Mouse (Mus musculus): ENCODE data around the gene Olfr659. TPM values are rescaled to one million over a fixed set of nuclear protein-coding genes. Genes with fewer than 3 reads are reported as not detected.

The Olfr659 gene
- polyA plus RNA-seq (2015; fragmentation: Illumina TruSeq; extraction: RNeasy Lipid Tissue Mini Kit (QIAGEN cat#74804); ENCODE audit: insufficient read depth, low replicate concordance), result not detected

DNA sequence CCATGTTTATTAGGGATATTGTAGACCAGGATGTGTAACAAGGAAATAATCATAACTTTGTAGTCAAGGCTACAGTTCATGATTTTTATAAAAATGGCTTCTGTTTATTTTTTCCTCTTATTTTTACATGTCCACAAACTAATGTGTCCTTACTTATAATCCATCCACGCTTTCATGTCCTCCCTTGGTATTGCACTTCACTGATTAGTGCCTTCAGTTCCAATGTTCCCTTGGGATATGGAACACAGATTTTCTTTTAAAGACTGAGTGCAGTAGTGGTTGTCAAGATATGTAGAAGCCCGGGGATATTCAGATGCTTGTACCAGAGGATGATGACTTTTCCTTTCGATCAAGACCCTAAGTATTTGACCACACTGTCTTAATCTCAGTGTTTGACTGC lies at the start of gene Olfr659:
Gene Olfr659 (plus strand): TSS at position 301 of the 400 bp plus-strand sequence.

DNA sequence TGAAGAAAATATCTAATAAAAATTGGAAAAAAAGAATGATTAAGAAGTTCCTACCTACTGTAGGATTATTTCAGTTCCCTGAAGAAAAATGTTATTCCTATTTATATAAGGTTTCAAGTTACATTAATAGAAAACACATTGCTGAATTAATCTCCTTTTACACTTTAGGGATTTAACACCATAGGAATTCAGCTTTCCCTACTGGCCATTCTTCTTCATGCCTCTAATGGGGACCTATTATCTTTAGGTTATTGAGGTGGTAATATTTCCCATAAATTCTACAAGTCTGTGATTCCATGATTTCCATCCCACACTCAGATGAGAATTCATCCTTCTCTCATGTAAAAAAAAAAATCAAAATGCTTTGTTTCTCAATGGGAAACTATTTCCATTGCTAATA lies 42.1 kb upstream of the Olfr659 start, which contains the start of gene Olfr657:
Gene Olfr657 (plus strand): TSS at position 301 of the 400 bp plus-strand sequence.

DNA sequence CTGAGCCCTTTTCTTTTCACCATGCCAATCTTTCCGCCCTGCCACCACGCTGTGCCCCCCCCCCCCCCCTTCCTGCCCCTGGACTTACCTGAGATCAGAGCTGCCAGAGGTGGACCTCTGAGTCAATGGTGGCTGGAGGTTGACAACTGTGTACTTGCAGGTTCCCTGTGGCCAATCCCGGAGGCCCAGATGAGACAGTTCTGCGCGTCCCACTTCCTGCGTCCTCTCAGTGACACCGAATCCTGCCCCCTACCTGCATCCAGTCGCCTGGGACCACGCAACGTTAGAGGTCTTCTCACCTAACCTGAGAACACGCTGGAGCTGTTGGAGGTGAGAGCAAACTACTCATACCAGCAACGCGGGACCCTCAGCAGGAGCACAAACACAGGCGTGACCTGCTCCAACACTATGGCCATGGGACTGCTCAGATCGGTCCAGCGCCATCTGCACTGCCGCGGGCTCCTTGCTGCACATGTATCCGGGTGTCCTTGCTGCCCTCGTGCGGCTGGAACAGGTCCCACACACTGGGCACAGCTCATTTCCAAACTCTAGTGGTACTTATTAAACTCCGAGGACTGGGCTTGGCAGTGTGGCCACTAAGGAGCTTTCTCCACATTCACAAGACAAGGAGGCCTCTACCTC lies 19.6 kb upstream of the Olfr659 start, which contains the start of gene Olfr658:
Gene Olfr658 (minus strand): TSS at position 465 of the 642 bp plus-strand sequence.

DNA sequence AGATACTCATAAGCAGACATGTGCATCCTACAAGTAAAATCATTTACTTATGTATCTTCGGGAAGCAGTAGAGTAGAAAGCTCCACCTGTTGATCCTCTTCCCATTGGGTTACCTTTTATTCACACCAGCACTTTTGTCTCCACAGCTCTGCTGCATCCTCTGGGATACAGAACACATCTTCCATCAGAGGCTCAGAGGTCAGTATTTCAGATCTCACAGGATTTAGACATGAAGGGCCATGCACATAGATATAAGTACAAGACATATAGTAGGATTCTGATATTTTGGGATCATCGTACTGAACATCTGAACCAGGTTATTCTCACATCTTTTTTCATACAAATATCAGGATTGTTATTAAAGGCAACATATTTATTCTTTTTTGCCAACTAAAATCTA lies 19.6 kb downstream of the Olfr659 start, which contains the start of gene Olfr661:
Gene Olfr661 (plus strand): TSS at position 301 of the 400 bp plus-strand sequence.

Other genes starting within 250 kb of the Olfr659 start
- gene Trim30a, start 201.6 kb upstream of the Olfr659 start, polyA plus RNA-seq (2015; fragmentation: Illumina TruSeq; extraction: RNeasy Lipid Tissue Mini Kit (QIAGEN cat#74804); ENCODE audit: insufficient read depth, low replicate concordance), result 165 TPM
- 83.4 TPM for gene Trim30d, start 158.9 kb upstream of the Olfr659 start, polyA plus RNA-seq (2015; fragmentation: Illumina TruSeq; extraction: RNeasy Lipid Tissue Mini Kit (QIAGEN cat#74804); ENCODE audit: insufficient read depth, low replicate concordance)
- not detected for gene Olfr651, start 116.6 kb upstream of the Olfr659 start, polyA plus RNA-seq (2015; fragmentation: Illumina TruSeq; extraction: RNeasy Lipid Tissue Mini Kit (QIAGEN cat#74804); ENCODE audit: insufficient read depth, low replicate concordance)
- not detected for gene Olfr652, start 105.9 kb upstream of the Olfr659 start, polyA plus RNA-seq (2015; fragmentation: Illumina TruSeq; extraction: RNeasy Lipid Tissue Mini Kit (QIAGEN cat#74804); ENCODE audit: insufficient read depth, low replicate concordance)
- gene Olfr653, start 89.4 kb upstream of the Olfr659 start, polyA plus RNA-seq (2015; fragmentation: Illumina TruSeq; extraction: RNeasy Lipid Tissue Mini Kit (QIAGEN cat#74804); ENCODE audit: insufficient read depth, low replicate concordance), result not detected
- gene Olfr654, start 79.7 kb upstream of the Olfr659 start, polyA plus RNA-seq (2015; fragmentation: Illumina TruSeq; extraction: RNeasy Lipid Tissue Mini Kit (QIAGEN cat#74804); ENCODE audit: insufficient read depth, low replicate concordance), result not detected
- not detected for gene Olfr655, start 65.0 kb upstream of the Olfr659 start, polyA plus RNA-seq (2015; fragmentation: Illumina TruSeq; extraction: RNeasy Lipid Tissue Mini Kit (QIAGEN cat#74804); ENCODE audit: insufficient read depth, low replicate concordance)
- gene Olfr656, start 52.8 kb upstream of the Olfr659 start, polyA plus RNA-seq (2015; fragmentation: Illumina TruSeq; extraction: RNeasy Lipid Tissue Mini Kit (QIAGEN cat#74804); ENCODE audit: insufficient read depth, low replicate concordance), result not detected
- not detected for gene Olfr657, start 42.0 kb upstream of the Olfr659 start, polyA plus RNA-seq (2015; fragmentation: Illumina TruSeq; extraction: RNeasy Lipid Tissue Mini Kit (QIAGEN cat#74804); ENCODE audit: insufficient read depth, low replicate concordance)
- 0.12 TPM for gene Olfr658, start 19.4 kb upstream of the Olfr659 start, polyA plus RNA-seq (2015; fragmentation: Illumina TruSeq; extraction: RNeasy Lipid Tissue Mini Kit (QIAGEN cat#74804); ENCODE audit: insufficient read depth, low replicate concordance)
- not detected for gene Olfr661, start 19.7 kb downstream of the Olfr659 start, polyA plus RNA-seq (2015; fragmentation: Illumina TruSeq; extraction: RNeasy Lipid Tissue Mini Kit (QIAGEN cat#74804); ENCODE audit: insufficient read depth, low replicate concordance)
- gene Usp17le, start 110.7 kb downstream of the Olfr659 start, polyA plus RNA-seq (2015; fragmentation: Illumina TruSeq; extraction: RNeasy Lipid Tissue Mini Kit (QIAGEN cat#74804); ENCODE audit: insufficient read depth, low replicate concordance), result not detected
- gene Usp17lb, start 175.8 kb downstream of the Olfr659 start, polyA plus RNA-seq (2015; fragmentation: Illumina TruSeq; extraction: RNeasy Lipid Tissue Mini Kit (QIAGEN cat#74804); ENCODE audit: insufficient read depth, low replicate concordance), result not detected
- not detected for gene Usp17la, start 190.3 kb downstream of the Olfr659 start, polyA plus RNA-seq (2015; fragmentation: Illumina TruSeq; extraction: RNeasy Lipid Tissue Mini Kit (QIAGEN cat#74804); ENCODE audit: insufficient read depth, low replicate concordance)
- not detected for gene Olfr665, start 211.3 kb downstream of the Olfr659 start, polyA plus RNA-seq (2015; fragmentation: Illumina TruSeq; extraction: RNeasy Lipid Tissue Mini Kit (QIAGEN cat#74804); ENCODE audit: insufficient read depth, low replicate concordance)
- gene Olfr666, start 229.2 kb downstream of the Olfr659 start, polyA plus RNA-seq (2015; fragmentation: Illumina TruSeq; extraction: RNeasy Lipid Tissue Mini Kit (QIAGEN cat#74804); ENCODE audit: insufficient read depth, low replicate concordance), result not detected